Mouse (Mus musculus) lung, postnatal 0 days (tissue): ENCODE results near the gene Tsc1. TPM values are rescaled to one million over a fixed set of nuclear protein-coding genes. Genes with fewer than 3 reads are reported as not detected.

ENCODE experiments used
- ATAC-seq: fragments of 200-750 bp; cut with Nextera tagmentation; 2 replicates; pipeline ENCODE4 v1.8.0; 2017; ENCODE audit warnings: moderate library complexity
- DNase-seq: peaks from one replicate; pipeline ENCODE4 v3.0.0-alpha.2; 2016; ENCODE audit warnings: low spot score
- H3K27ac ChIP-seq: fragments of 300-500 bp; sonication (generic); 2 replicates; pipeline ENCODE4 v1.5.1; 2014; ENCODE audit warnings: antibody characterized with exemption, mild to moderate bottlenecking, low read length, mixed read lengths
- H3K27me3 ChIP-seq: fragments of 300-500 bp; sonication (generic); replicated peaks from 2 replicates; pipeline ENCODE4 v1.6.1; 2014; ENCODE audit warnings: low read length, mixed read lengths; ENCODE audit not compliant: insufficient read depth
- H3K36me3 ChIP-seq: fragments of 300-500 bp; sonication (generic); 2 replicates; pipeline ENCODE4 v1.6.1; 2014; ENCODE audit warnings: low read length, mixed read lengths; ENCODE audit not compliant: insufficient read depth
- H3K4me1 ChIP-seq: fragments of 300-500 bp; sonication (generic); 2 replicates; pipeline ENCODE4 v1.6.1; 2014; ENCODE audit warnings: antibody characterized with exemption, low read depth, low read length, mixed read lengths; ENCODE audit not compliant: insufficient read depth
- H3K4me2 ChIP-seq: fragments of 300-500 bp; sonication (generic); replicated peaks from 2 replicates; pipeline ENCODE4 v1.6.1; 2014; ENCODE audit warnings: low read depth, mild to moderate bottlenecking, low read length, moderate library complexity, mixed read lengths
- H3K4me3 ChIP-seq: fragments of 300-500 bp; sonication (generic); 2 replicates; pipeline ENCODE4 v1.5.1; 2014; ENCODE audit warnings: low read depth, low read length
- H3K9ac ChIP-seq: fragments of 300-500 bp; sonication (generic); replicated peaks from 2 replicates; pipeline ENCODE4 v1.6.1; 2014; ENCODE audit warnings: low read depth, mild to moderate bottlenecking
- H3K9me3 ChIP-seq: fragments of 300-500 bp; sonication (generic); 2 replicates; pipeline ENCODE4 v1.6.1; 2016; ENCODE audit warnings: low read length, mixed read lengths
- CTCF ChIP-seq: IDR thresholded peaks from 2 replicates; pipeline ENCODE4 v1.5.1; 2016; ENCODE audit warnings: antibody characterized with exemption, mild to moderate bottlenecking
- EP300 ChIP-seq: IDR thresholded peaks from 2 replicates; pipeline ENCODE4 v1.6.1; 2016; ENCODE audit warnings: antibody characterized with exemption, mild to moderate bottlenecking, control low read depth
- WGBS: fragments of 180-500 bp; shearing (Covaris S2); extraction: QIAGEN DNeasy Blood & Tissue Kit; methylation state at CpG from one replicate; pipeline ENCODE4 v1.1.7; 2014; 5-methylcytosine and 5-hydroxymethylcytosine counted together
- microRNA-seq: library from miRNA; unstranded; fragments of <30 nt; microRNA quantifications from one replicate; pipeline ENCODE4, GENCODE M21; 2016
- polyA plus RNA-seq: library from polyadenylated mRNA; unstranded; fragments of >200 nt; fragmentation: Nextera tagmentation; extraction: Ambion mirVana; gene quantifications from 2 replicates; pipeline ENCODE4 v1.2.1, GENCODE M21; 2015

The Tsc1 gene
- polyA plus RNA-seq, 1 experiment from 2014 or later, result 7.3 TPM

DNA sequence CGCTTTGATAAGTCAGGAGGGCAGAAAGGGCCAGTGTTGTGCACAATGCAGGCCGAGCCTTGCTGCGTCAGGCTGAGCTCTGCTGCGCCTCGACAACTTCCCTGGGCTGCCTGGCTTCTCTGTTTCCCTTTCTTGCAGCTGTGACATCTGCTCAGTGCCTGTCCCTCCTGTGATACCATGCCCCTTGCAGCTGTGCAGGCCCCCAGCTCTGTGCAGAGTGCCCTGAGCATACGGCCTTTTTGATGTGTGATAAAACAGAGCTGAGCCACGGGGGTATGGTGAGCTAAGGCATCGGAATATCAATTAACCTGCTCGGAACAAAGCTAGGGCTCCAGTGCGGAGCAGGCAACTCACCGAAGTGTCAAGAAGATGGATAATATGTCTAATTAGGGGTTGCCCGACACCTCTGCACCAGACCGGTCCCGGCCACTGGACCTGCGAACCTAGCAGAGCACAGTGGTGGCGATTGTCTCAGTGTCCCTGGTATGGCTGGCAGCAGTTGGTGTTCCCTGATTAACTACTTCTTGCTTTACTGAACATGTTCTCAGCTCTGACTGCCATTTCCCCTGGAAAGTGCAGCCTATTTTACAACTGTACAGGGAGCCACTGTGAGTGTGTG lies 86.9 kb downstream of the Tsc1 start:
- no peak overlapping the region for H3K4me3 ChIP-seq
- WGBS, result 55% methylated on average over 16 of the region's 16 CpGs
- H3K9ac ChIP-seq, result no peak overlapping the region
- no peaks in the 10 kb centered on the region for H3K4me1 ChIP-seq
- ATAC-seq, result no peak
- H3K4me2 ChIP-seq, result no peak overlapping the region
- TF ChIP-seq EP300, result no peak
- TF ChIP-seq CTCF, result no peak
- no peak overlapping the region for H3K27ac ChIP-seq
- no peaks in the 10 kb centered on the region for H3K9me3 ChIP-seq
- DNase-seq, result no peak
- H3K36me3 ChIP-seq, result no peaks in the 10 kb centered on the region
- no peaks in the 10 kb centered on the region for H3K27me3 ChIP-seq

GRCm38 (mm10) chr2:28730676-28731075 lies 89.6 kb downstream of the Tsc1 start:
- Histone ChIP-seq H3K9me3 (no peaks in the 10 kb centered on the region), H3K27ac (no peak overlapping the region), H3K9ac (no peak overlapping the region), H3K27me3 (no peaks in the 10 kb centered on the region), H3K4me3 (no peak overlapping the region), H3K4me2 (no peak overlapping the region), H3K36me3 (no peaks in the 10 kb centered on the region), H3K4me1 (no peaks in the 10 kb centered on the region)
- no peak for ATAC-seq
- no peak for DNase-seq
- TF ChIP-seq CTCF, result no peak
- TF ChIP-seq EP300, result no peak

- Histone ChIP-seq H3K27me3 (no peaks in the 10 kb centered on the region), H3K27ac (no peak overlapping the region), H3K9ac (no peak overlapping the region), H3K4me1 (no peaks in the 10 kb centered on the region), H3K4me2 (no peak overlapping the region), H3K4me3 (no peak overlapping the region), H3K36me3 (no peaks in the 10 kb centered on the region), H3K9me3 (no peaks in the 10 kb centered on the region)
- no peak for TF ChIP-seq EP300
- TF ChIP-seq CTCF, result no peak
- 79% methylated on average over 5 of the region's 5 CpGs for WGBS
- no peak for ATAC-seq
- no peak for DNase-seq
Observed at GRCm38 (mm10) chr2:28737112-28737511, 96.1 kb downstream of the Tsc1 start.

GRCm38 (mm10) chr2:28740159-28740558 lies 99.1 kb downstream of the Tsc1 start:
- 75% methylated on average over 5 of the region's 5 CpGs for WGBS
- ATAC-seq, result no peak
- H3K4me3 ChIP-seq, result no peak overlapping the region

More at GRCm38 (mm10) chr2:28740159-28740558, 99.1 kb downstream of the Tsc1 start:
- TF ChIP-seq EP300, result no peak
- TF ChIP-seq CTCF, result no peak
- H3K36me3 ChIP-seq, result no peaks in the 10 kb centered on the region
- no peaks in the 10 kb centered on the region for H3K9me3 ChIP-seq
- H3K4me1 ChIP-seq, result no peaks in the 10 kb centered on the region
- no peak overlapping the region for H3K27ac ChIP-seq
- no peak overlapping the region for H3K9ac ChIP-seq
- no peaks in the 10 kb centered on the region for H3K27me3 ChIP-seq
- H3K4me2 ChIP-seq, result no peak overlapping the region
- no peak for DNase-seq

Small RNA genes lying within 50 kb of the gene (microRNA-seq; reads per million reads assigned to microRNA genes)
- not detected for gene Gm22824
- 3.9 reads per million, percentile 11 among the genes with 10 or more reads in this experiment for gene Mir3088

Other genes with a start within 250 kb of the Tsc1 start
- 1.6 and 2.4 TPM in 2 replicates for gene Ppp1r26, start 194.4 kb upstream of the Tsc1 start, polyA plus RNA-seq
- gene 1700007K13Rik, start 174.9 kb upstream of the Tsc1 start, polyA plus RNA-seq, result 13.5 and 18.3 TPM in 2 replicates
- gene Mrps2, start 173.2 kb upstream of the Tsc1 start, polyA plus RNA-seq, result 20.8 and 21.8 TPM in 2 replicates
- gene Gbgt1, start 144.3 kb upstream of the Tsc1 start, polyA plus RNA-seq, result 1.2 and 1.4 TPM in 2 replicates
- gene Gm10134, start 135.1 kb upstream of the Tsc1 start, polyA plus RNA-seq, result 5.8 and 6.1 TPM in 2 replicates
- 24.4 and 29.1 TPM in 2 replicates for gene Ralgds, start 128.1 kb upstream of the Tsc1 start, polyA plus RNA-seq
- 0.46 TPM in 1 of 2 replicates, not detected in the other for gene Cel, start 77.8 kb upstream of the Tsc1 start, polyA plus RNA-seq
- gene Gtf3c5, start 57.5 kb upstream of the Tsc1 start, polyA plus RNA-seq, result 15.8 and 18.9 TPM in 2 replicates
- 0.94 and 1.0 TPM in 2 replicates for gene Gfi1b, start 19.2 kb upstream of the Tsc1 start, polyA plus RNA-seq
- 21.2 and 26.3 TPM in 2 replicates for gene Spaca9, start 58.5 kb downstream of the Tsc1 start, polyA plus RNA-seq
- 8.7 and 10.9 TPM in 2 replicates for gene Ak8, start 58.9 kb downstream of the Tsc1 start, polyA plus RNA-seq
- 4.5 and 5.3 TPM in 2 replicates for gene Gtf3c4, start 199.1 kb downstream of the Tsc1 start, polyA plus RNA-seq
- 5.9 and 6.8 TPM in 2 replicates for gene Ddx31, start 199.2 kb downstream of the Tsc1 start, polyA plus RNA-seq